Mouse (Mus musculus) E14TG2a.4 (cell line): Measurements from ENCODE around the gene Hoxa7.

Experiments
- CTCF ChIP-seq: conservative IDR thresholded peaks from 2 replicates; pipeline ENCODE4 v1.5.1; 2014; ENCODE audit warnings: low read length
- NANOG ChIP-seq: IDR thresholded peaks from 2 replicates; pipeline ENCODE4 v1.6.1; 2014; ENCODE audit warnings: borderline replicate concordance, low read length, mixed read lengths
- POU5F1 ChIP-seq: IDR thresholded peaks from 2 replicates; pipeline ENCODE4 v1.6.1; 2014; ENCODE audit warnings: low read length, borderline replicate concordance

DNA sequence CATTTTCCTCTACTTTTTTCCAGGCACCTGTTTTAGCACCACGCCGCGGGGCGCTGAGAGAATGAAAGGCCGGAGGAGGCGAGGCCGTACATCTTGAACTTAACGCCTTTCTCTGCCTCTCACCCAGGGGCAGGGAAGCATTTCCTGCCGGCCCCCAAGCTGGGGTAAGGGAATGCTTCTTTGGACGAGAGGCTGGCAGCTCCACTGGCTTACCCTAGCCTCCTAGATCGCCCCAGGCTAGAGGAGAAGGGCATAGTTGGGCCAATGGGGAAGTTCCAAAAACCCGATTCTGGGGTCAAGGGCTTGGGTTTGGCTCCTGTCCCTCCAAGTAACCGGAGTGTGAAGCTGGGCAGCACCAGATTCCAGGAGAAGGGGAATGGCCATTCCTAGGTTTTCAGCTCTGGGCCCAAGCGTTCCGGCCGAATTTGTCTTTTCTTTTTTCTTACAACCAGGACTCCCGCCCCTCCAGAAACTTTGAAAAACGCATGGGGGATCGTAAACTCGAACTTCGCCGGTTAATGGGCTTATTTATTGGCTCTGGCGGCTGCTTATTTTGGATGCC lies 11.4 kb upstream of the Hoxa7 start:
- no peak for TF ChIP-seq CTCF
- no peak for TF ChIP-seq POU5F1
- no peak for TF ChIP-seq NANOG
